Mouse (Mus musculus) right cerebral cortex, postnatal 10 days (tissue): ENCODE results near the gene Ripor3.

ENCODE experiments used
- DNase-seq, 2 experiments: peaks; one replicate each; pipeline ENCODE4 v3.0.0; 2021; ENCODE audit warnings: low spot score in 2 of 2

Ripor3 gene

GRCm38 (mm10) chr2:167931985-167932726 is 78.3 kb downstream of the Ripor3 start, which contains the start of gene Ptpn1:
Gene Ptpn1, plus strand, starts transcription at chr2:167932057.
- DNase-seq: peak; percentile 99

DNA sequence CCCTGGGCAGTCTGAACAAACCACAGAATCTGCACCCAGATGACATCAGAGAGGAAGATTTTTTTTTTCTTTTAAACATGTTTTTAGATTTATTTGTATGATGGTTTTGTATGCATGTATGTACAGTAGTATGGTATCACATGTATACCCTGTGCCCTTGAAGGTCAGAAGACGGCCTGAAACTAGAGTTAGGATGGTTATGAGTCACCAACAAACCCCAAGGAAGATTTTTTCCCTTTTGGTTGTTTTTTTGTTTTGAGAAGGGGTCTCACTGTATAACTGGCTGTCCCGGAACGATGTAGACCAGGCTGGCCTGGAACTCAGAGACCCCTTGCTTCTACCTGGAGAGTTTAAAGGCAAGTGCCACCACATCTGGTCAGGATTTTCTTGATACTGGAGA is 79.4 kb downstream of the Ripor3 start:
- no peak for DNase-seq
